Mouse (Mus musculus): ENCODE measurements at regions not wholly inside any gene's neighbourhood (a gene's known extent, or its start where the extent isn't known, plus 50 kb on each side); places are given as distances from the start of the nearest gene placed in this dataset.

DNA sequence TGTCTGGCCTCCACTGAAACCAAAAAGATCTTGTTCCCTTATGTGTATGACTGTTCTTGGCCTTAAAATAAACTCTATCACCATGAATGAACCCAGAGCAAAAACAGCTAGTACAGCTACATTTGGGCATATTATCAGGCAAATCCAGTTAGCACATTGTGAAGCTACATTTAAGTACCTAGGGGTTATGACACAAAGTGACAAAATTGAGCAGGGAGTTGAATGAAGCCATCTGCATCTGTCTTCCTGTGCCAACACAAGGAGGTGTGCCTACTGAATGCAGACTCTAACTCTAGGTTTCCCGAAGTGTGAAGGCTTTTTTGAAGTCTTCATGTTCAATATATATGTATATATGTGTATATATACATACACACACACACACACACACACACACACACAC lies 169.9 kb upstream of the Tmem161b start:
- TF ChIP-seq CTCF (IDR thresholded peaks at IDR 0.05; ENCODE audit: low read depth, low read length) (no peak), POLR2A (IDR thresholded peaks at IDR 0.05; ENCODE audit: insufficient read depth, low read length) (no peak)
- Histone ChIP-seq H3K4me3 (ENCODE audit: low read depth, low read length) (no peak overlapping the region), H3K27me3 (ENCODE audit: control insufficient read depth, insufficient read depth, low read length, poor library complexity, severe bottlenecking) (no peaks in the 10 kb centered on the region), H3K9me3 (replicated peaks; ENCODE audit: control insufficient read depth, insufficient read depth, low read length, poor library complexity, severe bottlenecking) (no peaks in the 10 kb centered on the region), H3K9ac (ENCODE audit: low read depth, poor library complexity, severe bottlenecking) (no peak overlapping the region), H3K4me1 (ENCODE audit: control insufficient read depth, insufficient read depth, low read length) (no peaks in the 10 kb centered on the region), H3K36me3 (ENCODE audit: control insufficient read depth, insufficient read depth, low read length, poor library complexity, severe bottlenecking) (no peaks in the 10 kb centered on the region), H3K27ac (ENCODE audit: insufficient read depth, low read length) (no peak overlapping the region)

DNA sequence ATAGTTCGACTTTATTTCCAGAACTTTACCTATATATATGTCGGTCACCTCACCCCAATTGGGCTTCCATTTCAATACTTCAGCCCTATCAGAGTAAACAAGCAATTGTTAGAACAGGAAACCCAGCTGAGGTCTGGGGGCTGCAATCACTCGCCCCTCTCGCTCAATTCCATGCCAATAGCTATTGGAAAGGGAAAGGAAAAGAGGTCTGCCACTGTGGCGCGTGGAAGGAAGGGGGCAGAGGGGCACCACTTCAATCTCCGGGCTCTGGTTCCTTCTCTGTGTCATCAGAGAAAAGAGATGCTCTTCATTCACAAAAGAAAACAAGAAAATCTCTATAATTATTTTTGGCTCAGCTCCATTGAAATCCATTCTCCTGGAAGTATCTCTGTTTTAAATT lies 167.1 kb upstream of the Tmem161b start:
- Histone ChIP-seq H3K4me3 (ENCODE audit: low read depth, low read length) (no peak overlapping the region), H3K9ac (ENCODE audit: low read depth, poor library complexity, severe bottlenecking) (no peak overlapping the region), H3K27ac (ENCODE audit: insufficient read depth, low read length) (no peak overlapping the region), H3K9me3 (replicated peaks; ENCODE audit: control insufficient read depth, insufficient read depth, low read length, poor library complexity, severe bottlenecking) (no peaks in the 10 kb centered on the region), H3K4me1 (ENCODE audit: control insufficient read depth, insufficient read depth, low read length) (no peaks in the 10 kb centered on the region), H3K36me3 (ENCODE audit: control insufficient read depth, insufficient read depth, low read length, poor library complexity, severe bottlenecking) (no peaks in the 10 kb centered on the region), H3K27me3 (ENCODE audit: control insufficient read depth, insufficient read depth, low read length, poor library complexity, severe bottlenecking) (no peaks in the 10 kb centered on the region)
- TF ChIP-seq POLR2A (IDR thresholded peaks at IDR 0.05; ENCODE audit: insufficient read depth, low read length) (no peak), EP300 (IDR thresholded peaks at IDR 0.05; ENCODE audit: insufficient read depth, low read depth, low read length) (no peak), CTCF (IDR thresholded peaks at IDR 0.05; ENCODE audit: low read depth, low read length) (no peak)

DNA sequence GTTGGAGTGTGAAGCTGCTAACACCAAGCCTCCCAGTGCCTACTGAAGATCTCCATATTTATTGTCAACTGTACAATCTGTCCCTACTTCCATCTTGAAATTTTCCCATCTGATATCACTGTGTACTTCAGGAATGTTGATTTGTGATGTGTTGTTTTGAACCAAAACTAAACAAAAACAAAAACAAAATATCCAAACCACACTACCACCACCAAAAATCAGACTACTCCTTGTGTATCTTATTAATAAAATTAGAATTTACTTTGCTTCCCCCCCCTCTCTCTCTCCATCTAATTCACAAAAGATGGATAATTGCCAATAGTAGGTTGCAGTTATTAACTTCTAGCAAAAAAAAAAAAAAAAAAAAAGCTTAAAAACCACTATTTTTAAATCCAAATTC lies 166.5 kb upstream of the Tmem161b start:
- TF ChIP-seq CTCF (IDR thresholded peaks at IDR 0.05; ENCODE audit: low read depth, low read length) (no peak), POLR2A (IDR thresholded peaks at IDR 0.05; ENCODE audit: insufficient read depth, low read length) (no peak), EP300 (IDR thresholded peaks at IDR 0.05; ENCODE audit: insufficient read depth, low read depth, low read length) (no peak)
- no peak overlapping the region for H3K4me3 ChIP-seq (ENCODE audit: low read depth, low read length)
- no peaks in the 10 kb centered on the region for H3K4me1 ChIP-seq (ENCODE audit: control insufficient read depth, insufficient read depth, low read length)
- H3K9me3 ChIP-seq (replicated peaks; ENCODE audit: control insufficient read depth, insufficient read depth, low read length, poor library complexity, severe bottlenecking), result no peaks in the 10 kb centered on the region
- no peaks in the 10 kb centered on the region for H3K27me3 ChIP-seq (ENCODE audit: control insufficient read depth, insufficient read depth, low read length, poor library complexity, severe bottlenecking)
- H3K9ac ChIP-seq (ENCODE audit: low read depth, poor library complexity, severe bottlenecking), result no peak overlapping the region
- H3K27ac ChIP-seq (ENCODE audit: insufficient read depth, low read length), result no peak overlapping the region
- no peaks in the 10 kb centered on the region for H3K36me3 ChIP-seq (ENCODE audit: control insufficient read depth, insufficient read depth, low read length, poor library complexity, severe bottlenecking)

DNA sequence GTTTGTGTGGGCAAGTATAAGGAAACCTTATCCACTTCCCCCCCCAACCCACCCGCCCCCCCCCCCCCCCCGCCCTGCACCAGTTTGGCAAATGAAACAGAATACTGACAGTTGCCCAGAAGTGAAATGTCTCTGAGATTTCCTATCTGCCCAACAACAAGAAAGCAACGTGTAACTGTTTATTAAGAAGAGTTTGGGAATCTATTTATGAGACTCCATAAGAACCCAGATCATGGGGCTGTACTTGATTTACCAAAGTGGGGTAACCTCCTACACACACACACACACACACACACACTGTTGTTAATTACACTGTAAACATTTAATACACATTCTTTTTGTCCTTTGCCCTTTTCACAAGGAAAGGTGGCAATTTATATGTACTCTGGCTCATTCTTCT lies 165.6 kb upstream of the Tmem161b start:
- Histone ChIP-seq H3K4me3 (ENCODE audit: low read depth, low read length) (no peak overlapping the region), H3K9me3 (replicated peaks; ENCODE audit: control insufficient read depth, insufficient read depth, low read length, poor library complexity, severe bottlenecking) (no peaks in the 10 kb centered on the region), H3K36me3 (ENCODE audit: control insufficient read depth, insufficient read depth, low read length, poor library complexity, severe bottlenecking) (no peaks in the 10 kb centered on the region), H3K9ac (ENCODE audit: low read depth, poor library complexity, severe bottlenecking) (no peak overlapping the region), H3K27me3 (ENCODE audit: control insufficient read depth, insufficient read depth, low read length, poor library complexity, severe bottlenecking) (no peaks in the 10 kb centered on the region), H3K27ac (ENCODE audit: insufficient read depth, low read length) (no peak overlapping the region), H3K4me1 (ENCODE audit: control insufficient read depth, insufficient read depth, low read length) (no peaks in the 10 kb centered on the region)
- TF ChIP-seq POLR2A (IDR thresholded peaks at IDR 0.05; ENCODE audit: insufficient read depth, low read length) (no peak), CTCF (IDR thresholded peaks at IDR 0.05; ENCODE audit: low read depth, low read length) (no peak), EP300 (IDR thresholded peaks at IDR 0.05; ENCODE audit: insufficient read depth, low read depth, low read length) (no peak)

DNA sequence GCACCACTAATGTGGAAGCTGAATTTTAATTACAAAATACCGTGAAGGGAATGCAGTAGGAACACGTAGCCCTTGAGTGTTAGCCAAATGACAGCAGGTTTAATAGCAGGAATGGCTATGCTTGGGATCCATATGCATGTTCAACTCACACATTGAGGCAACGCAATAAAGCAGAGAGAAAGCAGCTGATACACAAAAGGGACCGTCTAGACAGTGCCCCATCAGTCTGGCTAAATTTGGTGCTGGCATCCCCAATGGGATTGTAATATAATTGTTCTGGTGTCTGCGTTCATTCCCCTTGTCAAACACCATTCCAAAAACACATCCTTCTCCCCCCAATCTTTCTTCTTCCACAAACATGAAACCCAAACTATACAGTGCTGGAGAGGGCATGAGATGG lies 165.1 kb upstream of the Tmem161b start:
- H3K9ac ChIP-seq (ENCODE audit: low read depth, poor library complexity, severe bottlenecking), result no peak overlapping the region
- H3K27me3 ChIP-seq (ENCODE audit: control insufficient read depth, insufficient read depth, low read length, poor library complexity, severe bottlenecking), result no peaks in the 10 kb centered on the region
- TF ChIP-seq EP300 (IDR thresholded peaks at IDR 0.05; ENCODE audit: insufficient read depth, low read depth, low read length), result no peak
- TF ChIP-seq POLR2A (IDR thresholded peaks at IDR 0.05; ENCODE audit: insufficient read depth, low read length), result no peak
- TF ChIP-seq CTCF (IDR thresholded peaks at IDR 0.05; ENCODE audit: low read depth, low read length), result no peak
- H3K4me1 ChIP-seq (ENCODE audit: control insufficient read depth, insufficient read depth, low read length), result no peaks in the 10 kb centered on the region
- no peak overlapping the region for H3K4me3 ChIP-seq (ENCODE audit: low read depth, low read length)
- H3K9me3 ChIP-seq (replicated peaks; ENCODE audit: control insufficient read depth, insufficient read depth, low read length, poor library complexity, severe bottlenecking), result no peaks in the 10 kb centered on the region
- no peaks in the 10 kb centered on the region for H3K36me3 ChIP-seq (ENCODE audit: control insufficient read depth, insufficient read depth, low read length, poor library complexity, severe bottlenecking)
- H3K27ac ChIP-seq (ENCODE audit: insufficient read depth, low read length), result no peak overlapping the region

DNA sequence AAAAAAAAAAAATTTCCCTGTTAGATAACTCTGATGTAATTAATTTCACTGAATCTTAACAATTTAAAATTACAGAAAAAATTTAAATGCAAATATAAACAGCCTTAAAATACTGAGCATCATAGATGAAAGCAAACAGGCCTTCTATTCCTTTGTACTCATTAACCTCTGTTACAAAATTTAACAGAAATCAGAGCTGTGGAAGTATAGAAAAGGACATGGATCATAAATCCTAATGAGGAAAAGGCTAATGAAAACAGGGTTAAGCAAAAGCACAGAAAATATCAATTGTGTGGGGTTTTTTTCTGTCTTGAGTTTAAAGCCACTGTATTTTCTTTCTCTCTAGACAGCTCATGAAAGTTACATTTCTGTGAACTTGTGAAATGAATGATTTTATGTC lies 164.6 kb upstream of the Tmem161b start:
- no peak overlapping the region for H3K4me3 ChIP-seq (ENCODE audit: low read depth, low read length)
- H3K9ac ChIP-seq (ENCODE audit: low read depth, poor library complexity, severe bottlenecking), result no peak overlapping the region

More for the DNA sequence above, 164.6 kb upstream of the Tmem161b start:
- H3K9me3 ChIP-seq (replicated peaks; ENCODE audit: control insufficient read depth, insufficient read depth, low read length, poor library complexity, severe bottlenecking), result no peaks in the 10 kb centered on the region
- no peak overlapping the region for H3K27ac ChIP-seq (ENCODE audit: insufficient read depth, low read length)
- TF ChIP-seq POLR2A (IDR thresholded peaks at IDR 0.05; ENCODE audit: insufficient read depth, low read length), result no peak
- TF ChIP-seq EP300 (IDR thresholded peaks at IDR 0.05; ENCODE audit: insufficient read depth, low read depth, low read length), result no peak
- no peak for TF ChIP-seq CTCF (IDR thresholded peaks at IDR 0.05; ENCODE audit: low read depth, low read length)
- H3K27me3 ChIP-seq (ENCODE audit: control insufficient read depth, insufficient read depth, low read length, poor library complexity, severe bottlenecking), result no peaks in the 10 kb centered on the region
- H3K4me1 ChIP-seq (ENCODE audit: control insufficient read depth, insufficient read depth, low read length), result no peaks in the 10 kb centered on the region
- H3K36me3 ChIP-seq (ENCODE audit: control insufficient read depth, insufficient read depth, low read length, poor library complexity, severe bottlenecking), result no peaks in the 10 kb centered on the region

Data from ES-Bruce4 (cell line).